Mouse (Mus musculus) midbrain, embryonic 11.5 days (tissue): ENCODE data around the gene Sacs. TPM values are rescaled to one million over a fixed set of nuclear protein-coding genes. Genes with fewer than 3 reads are reported as not detected.

ENCODE experiments used
- ATAC-seq: fragments of 200-750 bp; cut with Nextera tagmentation; 2 replicates; pipeline ENCODE4 v1.8.0; 2017; ENCODE audit warnings: moderate TSS enrichment, moderate library complexity; ENCODE audit not compliant: low FRiP score
- DNase-seq: peaks from one replicate; pipeline ENCODE4 v3.0.0; 2015; ENCODE audit warnings: low spot score; ENCODE audit errors: missing footprints
- H3K27ac ChIP-seq: fragments of 300-500 bp; sonication (generic); 2 replicates; pipeline ENCODE4 v1.5.1; 2014; ENCODE audit warnings: low read depth, low read length
- H3K27me3 ChIP-seq: fragments of 300-500 bp; sonication (generic); 2 replicates; pipeline ENCODE4 v1.6.1; 2014; ENCODE audit warnings: mild to moderate bottlenecking, low read length, moderate library complexity, mixed read lengths; ENCODE audit not compliant: control insufficient read depth, insufficient read depth
- H3K36me3 ChIP-seq: fragments of 300-500 bp; sonication (generic); 2 replicates; pipeline ENCODE4 v1.6.1; 2014; ENCODE audit warnings: mild to moderate bottlenecking, low read length, moderate library complexity, mixed read lengths; ENCODE audit not compliant: control insufficient read depth, insufficient read depth
- H3K4me1 ChIP-seq: fragments of 300-500 bp; sonication (generic); 2 replicates; pipeline ENCODE4 v1.6.1; 2014; ENCODE audit warnings: low read length; ENCODE audit not compliant: control insufficient read depth, insufficient read depth
- H3K4me2 ChIP-seq: fragments of 300-500 bp; sonication (generic); 2 replicates; pipeline ENCODE4 v1.6.1; 2014; ENCODE audit warnings: mild to moderate bottlenecking, moderate library complexity
- H3K4me3 ChIP-seq: fragments of 300-500 bp; sonication (generic); 2 replicates; pipeline ENCODE4 v1.5.1; 2014; ENCODE audit warnings: low read depth, low read length
- H3K9ac ChIP-seq: fragments of 300-500 bp; sonication (generic); 2 replicates; pipeline ENCODE4 v1.6.1; 2014; ENCODE audit warnings: low read length
- H3K9me3 ChIP-seq: fragments of 300-500 bp; sonication (generic); 2 replicates; pipeline ENCODE4 v1.6.1; 2016; ENCODE audit warnings: low read length; ENCODE audit not compliant: control insufficient read depth
- WGBS: fragments of 180-500 bp; shearing (Covaris S2); extraction: QIAGEN DNeasy Blood & Tissue Kit; methylation state at CpG from one replicate; pipeline ENCODE4 v1.1.7; 2014; 5-methylcytosine and 5-hydroxymethylcytosine counted together
- polyA plus RNA-seq: library from polyadenylated mRNA; unstranded; fragments of >200 nt; fragmentation: Nextera tagmentation; extraction: Ambion mirVana; gene quantifications from 2 replicates; pipeline ENCODE4 v1.2.1, GENCODE M21; 2014

The Sacs gene
- polyA plus RNA-seq, 1 experiment from 2014 or later: 5.2 TPM

- ATAC-seq (no peak), DNase-seq (no peak)
- Histone ChIP-seq H3K9me3 (no peaks in the 10 kb centered on the region), H3K9ac (no peak overlapping the region), H3K4me2 (no peak overlapping the region), H3K27me3 (no peaks in the 10 kb centered on the region), H3K4me3 (no peak overlapping the region), H3K4me1 (no peaks in the 10 kb centered on the region; the same call in 1 of the 2 replicates), H3K36me3 (no peaks in the 10 kb centered on the region), H3K27ac (no peak overlapping the region)
- 71% methylated on average over 6 of the region's 6 CpGs for WGBS
Measured at GRCm38 (mm10) chr14:61222506-61222905, 84.2 kb downstream of the Sacs start.

GRCm38 (mm10) chr14:61223740-61224139, 85.5 kb downstream of the Sacs start:
- Histone ChIP-seq H3K36me3 (no peaks in the 10 kb centered on the region), H3K9ac (no peak overlapping the region), H3K27ac (no peak overlapping the region), H3K4me2 (no peak overlapping the region), H3K4me3 (no peak overlapping the region), H3K4me1 (no peaks in the 10 kb centered on the region; the same call in 1 of the 2 replicates), H3K27me3 (no peaks in the 10 kb centered on the region), H3K9me3 (no peaks in the 10 kb centered on the region)
- no peak for ATAC-seq
- DNase-seq: no peak
- WGBS: 83% methylated on average over 4 of the region's 4 CpGs

- Histone ChIP-seq H3K9me3 (no peaks in the 10 kb centered on the region), H3K36me3 (no peaks in the 10 kb centered on the region), H3K9ac (no peak overlapping the region), H3K27ac (no peak overlapping the region), H3K4me2 (no peak overlapping the region), H3K4me3 (no peak overlapping the region), H3K27me3 (no peaks in the 10 kb centered on the region), H3K4me1 (no peaks in the 10 kb centered on the region; the same call in 1 of the 2 replicates)
- WGBS: 78% methylated on average over 5 of the region's 5 CpGs
- ATAC-seq (no peak), DNase-seq (no peak)
Measured at GRCm38 (mm10) chr14:61224387-61225077, 86.3 kb downstream of the Sacs start.

GRCm38 (mm10) chr14:61226151-61226550, 87.9 kb downstream of the Sacs start:
- no peaks in the 10 kb centered on the region for H3K9me3 ChIP-seq
- 73% methylated on average over 1 of the region's 1 CpGs for WGBS
- DNase-seq (no peak), ATAC-seq (no peak)
- no peaks in the 10 kb centered on the region; the same call in 1 of the 2 replicates for H3K4me1 ChIP-seq
- no peak overlapping the region for H3K4me3 ChIP-seq
- no peak overlapping the region for H3K4me2 ChIP-seq
- no peaks in the 10 kb centered on the region for H3K27me3 ChIP-seq
- H3K36me3 ChIP-seq: no peaks in the 10 kb centered on the region
- no peak overlapping the region for H3K27ac ChIP-seq
- H3K9ac ChIP-seq: no peak overlapping the region

- DNase-seq (peak; percentile 33), ATAC-seq (no peak)
- 74% methylated on average over 5 of the region's 5 CpGs for WGBS
- Histone ChIP-seq H3K9me3 (no peaks in the 10 kb centered on the region), H3K4me2 (no peak overlapping the region), H3K27ac (no peak overlapping the region), H3K27me3 (no peaks in the 10 kb centered on the region), H3K9ac (no peak overlapping the region), H3K4me1 (no peaks in the 10 kb centered on the region), H3K4me3 (no peak overlapping the region), H3K36me3 (no peaks in the 10 kb centered on the region)
Measured at GRCm38 (mm10) chr14:61229763-61230162, 91.5 kb downstream of the Sacs start.

GRCm38 (mm10) chr14:61230179-61230578, 91.9 kb downstream of the Sacs start:
- Histone ChIP-seq H3K27me3 (no peaks in the 10 kb centered on the region), H3K4me2 (no peak overlapping the region), H3K9ac (no peak overlapping the region), H3K4me3 (no peak overlapping the region), H3K9me3 (no peaks in the 10 kb centered on the region), H3K4me1 (no peaks in the 10 kb centered on the region), H3K27ac (no peak overlapping the region), H3K36me3 (no peaks in the 10 kb centered on the region)
- ATAC-seq (no peak), DNase-seq (no peak)
- 89% methylated on average over 4 of the region's 4 CpGs for WGBS

GRCm38 (mm10) chr14:61232016-61232568, 93.8 kb downstream of the Sacs start:
- Histone ChIP-seq H3K4me3 (no peak overlapping the region), H3K4me2 (no peak overlapping the region), H3K27me3 (no peaks in the 10 kb centered on the region), H3K36me3 (no peaks in the 10 kb centered on the region), H3K4me1 (no peaks in the 10 kb centered on the region), H3K27ac (no peak overlapping the region), H3K9ac (no peak overlapping the region), H3K9me3 (no peaks in the 10 kb centered on the region)
- no peak for DNase-seq
- 91% methylated on average over 13 of the region's 13 CpGs for WGBS
- no peak for ATAC-seq

GRCm38 (mm10) chr14:61235846-61236474, 97.7 kb downstream of the Sacs start:
- Histone ChIP-seq H3K4me1 (no peaks in the 10 kb centered on the region), H3K27ac (no peak overlapping the region), H3K36me3 (no peaks in the 10 kb centered on the region), H3K9ac (no peak overlapping the region), H3K27me3 (no peaks in the 10 kb centered on the region), H3K4me3 (no peak overlapping the region), H3K4me2 (no peak overlapping the region), H3K9me3 (no peaks in the 10 kb centered on the region)
- DNase-seq (peak; percentile 47), ATAC-seq (no peak)
- 71% methylated on average over 5 of the region's 5 CpGs for WGBS

- H3K36me3 ChIP-seq: no peaks in the 10 kb centered on the region
- no peak overlapping the region for H3K4me2 ChIP-seq
- no peaks in the 10 kb centered on the region for H3K27me3 ChIP-seq
- no peak overlapping the region for H3K9ac ChIP-seq
- no peak for ATAC-seq
- no peak overlapping the region for H3K4me3 ChIP-seq
- H3K9me3 ChIP-seq: no peaks in the 10 kb centered on the region
- 37% methylated on average over 4 of the region's 4 CpGs for WGBS
- no peaks in the 10 kb centered on the region for H3K4me1 ChIP-seq
- no peak overlapping the region for H3K27ac ChIP-seq
- peak; percentile 69 for DNase-seq
Measured at GRCm38 (mm10) chr14:61237101-61237654, 98.9 kb downstream of the Sacs start.
